Mouse (Mus musculus): Measurements from ENCODE around the gene Eddm3b.

DNA sequence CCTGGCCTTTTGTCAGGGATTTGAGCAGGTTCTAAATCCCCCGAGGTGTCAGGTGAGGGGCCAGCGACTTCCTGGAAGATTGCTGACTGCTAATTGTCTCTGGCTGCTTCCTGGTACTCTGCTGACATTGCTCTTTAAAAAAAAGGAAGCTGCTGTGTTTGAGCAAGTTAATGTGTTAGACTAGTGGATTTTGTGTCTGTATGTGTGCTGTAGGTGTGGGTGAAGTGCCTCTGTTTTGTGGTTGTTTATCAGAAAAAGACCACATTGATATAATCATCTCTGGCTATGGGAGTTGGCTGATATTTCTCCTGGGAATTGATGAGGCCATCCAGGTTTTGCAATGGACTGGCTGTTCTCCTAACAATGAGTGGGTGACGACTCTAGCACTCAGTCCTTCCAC, 20.7 kb upstream of the Eddm3b start:
- TF ChIP-seq EP300 (optimal IDR thresholded peaks at IDR 0.05), result no peak
- TF ChIP-seq CTCF (IDR thresholded peaks at IDR 0.05; ENCODE audit: low read depth), result no peak
